In the genomic region with DNA sequence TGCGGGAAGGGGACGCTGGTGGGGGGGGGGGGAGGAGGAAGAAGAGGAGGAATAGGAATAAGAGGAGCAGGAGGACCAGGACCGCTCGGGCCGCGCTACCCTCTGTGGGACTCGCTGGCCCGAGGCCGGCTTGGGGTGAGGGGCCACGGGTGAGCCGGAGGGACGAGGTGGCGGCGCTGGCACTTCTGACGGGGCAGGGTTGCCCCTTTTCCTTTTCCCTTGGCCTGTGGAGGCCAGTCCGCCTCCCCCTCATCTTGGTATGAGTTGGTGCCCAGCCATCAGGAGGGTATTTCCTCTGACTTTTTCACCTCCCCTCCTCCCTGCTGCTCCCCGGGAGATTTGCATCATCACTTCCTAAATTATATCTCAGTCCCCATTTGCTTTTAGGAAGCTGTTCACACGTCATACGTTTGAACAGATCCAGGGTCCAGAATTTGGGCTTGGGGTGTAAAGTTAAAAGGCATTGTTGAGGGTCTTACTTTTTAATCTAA, we compare ENCODE assay signal across 8 mouse cellular contexts. TPM values are rescaled to one million over a fixed set of nuclear protein-coding genes. Genes with fewer than 3 reads are reported as not detected.
DNase-seq lines count a peak whose midpoint lies in the region; ATAC-seq and TF ChIP-seq lines count a peak whose summit lies in the region.

No protein-coding gene starts in this region.

- WGBS in embryonic facial prominence, embryonic 12.5 days: under 1% methylated on average over 19 of the region's 19 CpGs

- intact Hi-C loops in heart, postnatal 10 days (cut with DNase I): loop anchor here (2.0 kb wide), 1 partner anchor 19 kb away; no protein-coding TSS in a partner anchor

- peaks cover 55% of the 10 kb centered on the region for H3K79me2 ChIP-seq in C2C12 (ENCODE audit: control insufficient read depth, insufficient read depth)

- H3K27ac ChIP-seq in embryonic facial prominence, embryonic 12.5 days: peak overlapping the region; percentile 99

- peaks cover 40% of the 10 kb centered on the region for H3K4me1 ChIP-seq in embryonic facial prominence, embryonic 12.5 days

- H3K79me3 ChIP-seq in C2C12 (ENCODE audit: low read depth): peaks cover 52% of the 10 kb centered on the region

- H3K27me3 ChIP-seq in C2C12 (ENCODE audit: control insufficient read depth, insufficient read depth, insufficient read length): no peaks in the 10 kb centered on the region
- no peaks in the 10 kb centered on the region for H3K27me3 ChIP-seq in embryonic facial prominence, embryonic 12.5 days

- peak overlapping the region; percentile 74 for H3ac ChIP-seq in C2C12 (ENCODE audit: control insufficient read depth, insufficient read length, low read depth)

- H3K4me3 ChIP-seq in C2C12 (ENCODE audit: insufficient read depth, poor library complexity, severe bottlenecking): peak overlapping the region; percentile 57
- H3K4me3 ChIP-seq in embryonic facial prominence, embryonic 12.5 days: peak overlapping the region; percentile 97

- ATAC-seq in embryonic facial prominence, embryonic 12.5 days (ENCODE audit: insufficient number of reproducible peaks, insufficient read depth, low FRiP score, low TSS enrichment): peak; percentile 33; the same call in 1 of the 2 replicates
- ATAC-seq in megakaryocyte progenitor cell, adult 5-6 weeks (replicated peaks; ENCODE audit: poor library complexity): 0 out of 2 replicates have a peak, but pooled peaks have one; percentile 17

- H3K4me2 ChIP-seq in embryonic facial prominence, embryonic 12.5 days (replicated peaks): peak overlapping the region; percentile 79

- no peaks in the 10 kb centered on the region for H3K9me3 ChIP-seq in embryonic facial prominence, embryonic 12.5 days

- peak; percentile 49 for DNase-seq in adipocyte (ENCODE audit: low spot score)
- DNase-seq in heart, postnatal 10 days: peak; percentile 54 to 57
- peak; percentile 57 to 67 for DNase-seq in kidney, postnatal 4 days
- DNase-seq in spleen, postnatal 10 days (ENCODE audit: low spot score in 2 of 2): peak; percentile 45 to 49
- DNase-seq in layer of hippocampus, adult 8-10 months (ENCODE audit: low spot score in 2 of 2): no peak

- H3K36me3 ChIP-seq in C2C12 (ENCODE audit: control insufficient read depth, insufficient read depth): peaks cover 6% of the 10 kb centered on the region
- H3K36me3 ChIP-seq in embryonic facial prominence, embryonic 12.5 days: no peaks in the 10 kb centered on the region

- no peak for TF ChIP-seq CTCF in C2C12 (IDR thresholded peaks at IDR 0.05; ENCODE audit: control insufficient read depth, insufficient read depth, insufficient read length)

- H3K9ac ChIP-seq in embryonic facial prominence, embryonic 12.5 days: peak overlapping the region; percentile 98

TF ChIP-seq in C2C12, 6 proteins besides CTCF, POLR2A, EP300 and RAD21:
- no peak for TF ChIP-seq FOSL1 (IDR thresholded peaks at IDR 0.05; ENCODE audit: insufficient read depth, low read length, poor library complexity, severe bottlenecking)
- peak; percentile 17 for TF ChIP-seq CEBPB (IDR thresholded peaks at IDR 0.05; ENCODE audit: low read depth)
- TF ChIP-seq MAX (IDR thresholded peaks at IDR 0.05): no peak

RNA-seq across cellular contexts. Expression of gene Zfand3, which starts 1.0 kb away (rescaled TPM):
- polyA plus RNA-seq in C2C12 (2012; fragmentation: generic; extraction: Trizol): 78.6 TPM
- 68.1 and 70.3 TPM in 2 replicates for polyA plus RNA-seq in embryonic facial prominence, embryonic 12.5 days (2016; fragmentation: Nextera tagmentation; extraction: Ambion mirVana)
- total RNA-seq in heart, postnatal 10 days (2021): 100 to 1,000 TPM; 137 to 138 TPM
- 16.2 and 18.1 TPM in 2 replicates for total RNA-seq in megakaryocyte progenitor cell, adult 5-6 weeks (2015)
- 9.1 and 11.4 TPM in 2 replicates for total RNA-seq in megakaryocyte progenitor cell, adult 5-6 weeks (2017)
- 100 to 1,000 TPM; 100 to 122 (median 109) TPM for total RNA-seq in layer of hippocampus, adult 8-10 months (2022)

RNA-seq across cellular contexts. Expression of gene Mdga1, which starts 35.6 kb away (rescaled TPM):
- polyA plus RNA-seq in C2C12 (2012; fragmentation: generic; extraction: Trizol): 2.0 TPM
- polyA plus RNA-seq in embryonic facial prominence, embryonic 12.5 days (2016; fragmentation: Nextera tagmentation; extraction: Ambion mirVana): 2.4 and 4.0 TPM in 2 replicates
- total RNA-seq in heart, postnatal 10 days (2021): 10 to 100 TPM; 17.2 to 17.8 TPM
- 4.9 and 8.3 TPM in 2 replicates for total RNA-seq in megakaryocyte progenitor cell, adult 5-6 weeks (2015)
- total RNA-seq in megakaryocyte progenitor cell, adult 5-6 weeks (2017): 2.3 and 3.7 TPM in 2 replicates
- 10 to 100 TPM; 51.9 to 62.7 (median 57.1) TPM for total RNA-seq in layer of hippocampus, adult 8-10 months (2022)

Comparison
In these comparisons a context has a peak if more than half of its experiments do, and no peak if none do; other contexts are left out.
1. DNase-seq: peak in adipocyte (single experiment), heart, postnatal 10 days (2 of 2), kidney, postnatal 4 days (2 of 2) and spleen, postnatal 10 days (2 of 2); none in layer of hippocampus, adult 8-10 months (0 of 2).
2. RNA of gene Zfand3, which starts 1.0 kb away (total RNA-seq): 137 to 138 TPM in heart, postnatal 10 days and 100 to 122 TPM in layer of hippocampus, adult 8-10 months; 9.1 to 18.1 TPM in megakaryocyte progenitor cell, adult 5-6 weeks; every median in the first group is over 4 times any median in the second.